Mouse (Mus musculus) ES-Bruce4 (cell line): ENCODE measurements around the gene Zfp628.

Experiments
- CTCF ChIP-seq: IDR thresholded peaks from one replicate; pipeline ENCODE4 v1.8.1; 2011; ENCODE audit warnings: low read depth, low read length
- POLR2A ChIP-seq: IDR thresholded peaks from one replicate; pipeline ENCODE4 v1.8.1; 2011; ENCODE audit warnings: low read length; ENCODE audit not compliant: insufficient read depth

- TF ChIP-seq CTCF (no peak), POLR2A (no peak)
Observed at GRCm38 (mm10) chr7:4920976-4921823, 6.2 kb downstream of the Zfp628 start.
